Mouse (Mus musculus): ENCODE data around the gene Psmb7. TPM values are rescaled to one million over a fixed set of nuclear protein-coding genes. Genes with fewer than 3 reads are reported as not detected.
A peak's percentile ranks its signal among the peaks of the same experiment; 100 is the strongest.

Gene Psmb7
- polyA plus RNA-seq, 1 experiment from 2014 or later: 273 TPM

GRCm38 (mm10) chr2:38554226-38554995 is 89.5 kb downstream of the Psmb7 start:
- WGBS: 74% methylated on average over 19 of the region's 19 CpGs
- ATAC-seq (ENCODE audit: low FRiP score, low read depth): peak; percentile 45; the same call in 1 of the 2 replicates

GRCm38 (mm10) chr2:38552004-38552443 is 91.9 kb downstream of the Psmb7 start:
- no peak overlapping the region for H3K27ac ChIP-seq (replicated peaks)

More at GRCm38 (mm10) chr2:38554226-38554995, 89.5 kb downstream of the Psmb7 start:
- H3K27me3 ChIP-seq: no peaks in the 10 kb centered on the region
- peaks cover 31% of the 10 kb centered on the region for H3K4me1 ChIP-seq
- H3K9me3 ChIP-seq: no peaks in the 10 kb centered on the region
- H3K27ac ChIP-seq (replicated peaks): peak overlapping the region; percentile 46; the same call in 1 of the 2 replicates
- no peak overlapping the region for H3K4me3 ChIP-seq
- H3K4me2 ChIP-seq (replicated peaks): no peak overlapping the region
- H3K9ac ChIP-seq (replicated peaks): no peak overlapping the region
- H3K36me3 ChIP-seq: peaks cover 25% of the 10 kb centered on the region

GRCm38 (mm10) chr2:38547793-38548517 is 95.9 kb downstream of the Psmb7 start:
- Histone ChIP-seq H3K27ac (replicated peaks) (peak overlapping the region; percentile 61), H3K36me3 (peaks cover 15% of the 10 kb centered on the region), H3K4me2 (replicated peaks) (no peak overlapping the region), H3K27me3 (no peaks in the 10 kb centered on the region), H3K9ac (replicated peaks) (no peak overlapping the region), H3K4me1 (peaks cover 40% of the 10 kb centered on the region), H3K4me3 (no peak overlapping the region), H3K9me3 (no peaks in the 10 kb centered on the region)
- WGBS: 44% methylated on average over 11 of the region's 11 CpGs
- ATAC-seq (ENCODE audit: low FRiP score, low read depth): peak; percentile 13; the same call in 1 of the 2 replicates

More at GRCm38 (mm10) chr2:38552004-38552443, 91.9 kb downstream of the Psmb7 start:
- ATAC-seq (ENCODE audit: low FRiP score, low read depth): no peak
- no peak overlapping the region for H3K9ac ChIP-seq (replicated peaks)
- 88% methylated on average over 15 of the region's 15 CpGs for WGBS
- H3K9me3 ChIP-seq: no peaks in the 10 kb centered on the region
- H3K4me3 ChIP-seq: no peak overlapping the region
- H3K27me3 ChIP-seq: no peaks in the 10 kb centered on the region
- no peak overlapping the region for H3K4me2 ChIP-seq (replicated peaks)
- H3K36me3 ChIP-seq: peaks cover 18% of the 10 kb centered on the region
- H3K4me1 ChIP-seq: peaks cover 43% of the 10 kb centered on the region

- Histone ChIP-seq H3K4me3 (no peak overlapping the region), H3K27me3 (no peaks in the 10 kb centered on the region), H3K9ac (replicated peaks) (no peak overlapping the region), H3K9me3 (no peaks in the 10 kb centered on the region), H3K27ac (replicated peaks) (0 out of 2 replicates have a peak overlapping the region, but pooled peaks have one; percentile 6), H3K4me2 (replicated peaks) (no peak overlapping the region), H3K36me3 (peaks cover 6% of the 10 kb centered on the region; the same call in 1 of the 2 replicates), H3K4me1 (peaks cover 35% of the 10 kb centered on the region)
- 74% methylated on average over 5 of the region's 5 CpGs for WGBS
- ATAC-seq (ENCODE audit: low FRiP score, low read depth): peak; percentile 28; the same call in 1 of the 2 replicates
These were observed 97.1 kb downstream of the Psmb7 start for GRCm38 (mm10) chr2:38546748-38547147.

GRCm38 (mm10) chr2:38546222-38546621 is 97.7 kb downstream of the Psmb7 start:
- H3K27me3 ChIP-seq: no peaks in the 10 kb centered on the region
- WGBS: 9% methylated on average over 6 of the region's 6 CpGs
- no peak overlapping the region for H3K9ac ChIP-seq (replicated peaks)
- no peak overlapping the region for H3K4me3 ChIP-seq
- no peak for ATAC-seq (ENCODE audit: low FRiP score, low read depth)
- H3K4me1 ChIP-seq: peaks cover 38% of the 10 kb centered on the region
- no peaks in the 10 kb centered on the region for H3K9me3 ChIP-seq
- H3K27ac ChIP-seq (replicated peaks): 0 out of 2 replicates have a peak overlapping the region, but pooled peaks have one; percentile 6
- peaks cover 5% of the 10 kb centered on the region; the same call in 1 of the 2 replicates for H3K36me3 ChIP-seq
- no peak overlapping the region for H3K4me2 ChIP-seq (replicated peaks)

- Histone ChIP-seq H3K4me3 (no peak overlapping the region), H3K4me1 (peaks cover 39% of the 10 kb centered on the region), H3K9ac (replicated peaks) (no peak overlapping the region), H3K36me3 (peaks cover 1% of the 10 kb centered on the region; the same call in 1 of the 2 replicates), H3K27ac (replicated peaks) (no peak overlapping the region), H3K9me3 (no peaks in the 10 kb centered on the region), H3K27me3 (no peaks in the 10 kb centered on the region), H3K4me2 (replicated peaks) (no peak overlapping the region)
- no peak for ATAC-seq (ENCODE audit: low FRiP score, low read depth)
These were observed 98.2 kb downstream of the Psmb7 start for GRCm38 (mm10) chr2:38545706-38546105.

GRCm38 (mm10) chr2:38544982-38545381 is 98.9 kb downstream of the Psmb7 start:
- H3K9ac ChIP-seq (replicated peaks): no peak overlapping the region
- WGBS: 90% methylated on average over 6 of the region's 6 CpGs
- no peak overlapping the region for H3K27ac ChIP-seq (replicated peaks)
- H3K4me3 ChIP-seq: no peak overlapping the region
- H3K4me1 ChIP-seq: peaks cover 46% of the 10 kb centered on the region
- H3K9me3 ChIP-seq: no peaks in the 10 kb centered on the region
- no peaks in the 10 kb centered on the region for H3K27me3 ChIP-seq
- ATAC-seq (ENCODE audit: low FRiP score, low read depth): no peak
- no peak overlapping the region for H3K4me2 ChIP-seq (replicated peaks)
- H3K36me3 ChIP-seq: no peaks in the 10 kb centered on the region

- Histone ChIP-seq H3K36me3 (no peaks in the 10 kb centered on the region), H3K4me2 (replicated peaks) (no peak overlapping the region), H3K4me1 (peaks cover 52% of the 10 kb centered on the region), H3K27me3 (no peaks in the 10 kb centered on the region), H3K4me3 (no peak overlapping the region), H3K27ac (replicated peaks) (no peak overlapping the region), H3K9me3 (no peaks in the 10 kb centered on the region), H3K9ac (replicated peaks) (no peak overlapping the region)
- no peak for ATAC-seq (ENCODE audit: low FRiP score, low read depth)
These were observed 99.5 kb downstream of the Psmb7 start for GRCm38 (mm10) chr2:38544341-38544740.

GRCm38 (mm10) chr2:38543158-38543557 is 100.7 kb downstream of the Psmb7 start:
- Histone ChIP-seq H3K4me1 (peaks cover 54% of the 10 kb centered on the region), H3K27ac (replicated peaks) (no peak overlapping the region), H3K4me2 (replicated peaks) (no peak overlapping the region), H3K9ac (replicated peaks) (no peak overlapping the region), H3K36me3 (no peaks in the 10 kb centered on the region), H3K27me3 (no peaks in the 10 kb centered on the region), H3K9me3 (no peaks in the 10 kb centered on the region), H3K4me3 (no peak overlapping the region)
- no peak for ATAC-seq (ENCODE audit: low FRiP score, low read depth)
- 77% methylated on average over 2 of the region's 2 CpGs for WGBS

GRCm38 (mm10) chr2:38542366-38542765 is 101.5 kb downstream of the Psmb7 start:
- H3K4me1 ChIP-seq: peaks cover 54% of the 10 kb centered on the region
- no peak overlapping the region for H3K9ac ChIP-seq (replicated peaks)
- 56% methylated on average over 1 of the region's 1 CpGs for WGBS
- H3K4me3 ChIP-seq: no peak overlapping the region
- no peaks in the 10 kb centered on the region for H3K9me3 ChIP-seq
- H3K36me3 ChIP-seq: no peaks in the 10 kb centered on the region
- H3K27ac ChIP-seq (replicated peaks): no peak overlapping the region
- no peaks in the 10 kb centered on the region for H3K27me3 ChIP-seq
- no peak for ATAC-seq (ENCODE audit: low FRiP score, low read depth)
- no peak overlapping the region for H3K4me2 ChIP-seq (replicated peaks)

GRCm38 (mm10) chr2:38541570-38541969 is 102.3 kb downstream of the Psmb7 start:
- WGBS: 80% methylated on average over 1 of the region's 1 CpGs

GRCm38 (mm10) chr2:38541101-38541500 is 102.8 kb downstream of the Psmb7 start:
- no peak overlapping the region for H3K4me2 ChIP-seq (replicated peaks)
- H3K9ac ChIP-seq (replicated peaks): no peak overlapping the region
- H3K9me3 ChIP-seq: no peaks in the 10 kb centered on the region
- H3K36me3 ChIP-seq: no peaks in the 10 kb centered on the region
- no peak overlapping the region for H3K4me3 ChIP-seq
- no peak for ATAC-seq (ENCODE audit: low FRiP score, low read depth)
- 71% methylated on average over 3 of the region's 3 CpGs for WGBS
- H3K27ac ChIP-seq (replicated peaks): no peak overlapping the region
- H3K27me3 ChIP-seq: no peaks in the 10 kb centered on the region
- H3K4me1 ChIP-seq: peaks cover 44% of the 10 kb centered on the region

More at GRCm38 (mm10) chr2:38541570-38541969, 102.3 kb downstream of the Psmb7 start:
- Histone ChIP-seq H3K27me3 (no peaks in the 10 kb centered on the region), H3K4me1 (peaks cover 49% of the 10 kb centered on the region), H3K4me3 (no peak overlapping the region), H3K9ac (replicated peaks) (no peak overlapping the region), H3K9me3 (no peaks in the 10 kb centered on the region), H3K4me2 (replicated peaks) (no peak overlapping the region), H3K27ac (replicated peaks) (no peak overlapping the region), H3K36me3 (no peaks in the 10 kb centered on the region)
- no peak for ATAC-seq (ENCODE audit: low FRiP score, low read depth)
